Mouse (Mus musculus) monocyte, adult 2 months (primary cell): Measurements from ENCODE around the gene Gga1.
"Not testable (repeated sequence)": the region's sequence is repeated elsewhere in the genome, so short reads cannot be mapped to it uniquely, and the experiment has no call there.

ENCODE experiments used
- DNase-seq, 2 experiments: peaks; one replicate each; pipeline ENCODE4 v3.0.0; 2022; ENCODE audit warnings: low spot score in 2 of 2, low read depth in 1 of 2

Gga1 gene

GRCm38 (mm10) chr15:78844791-78845190 lies 32.2 kb upstream of the Gga1 start:
- no peak for DNase-seq

DNA sequence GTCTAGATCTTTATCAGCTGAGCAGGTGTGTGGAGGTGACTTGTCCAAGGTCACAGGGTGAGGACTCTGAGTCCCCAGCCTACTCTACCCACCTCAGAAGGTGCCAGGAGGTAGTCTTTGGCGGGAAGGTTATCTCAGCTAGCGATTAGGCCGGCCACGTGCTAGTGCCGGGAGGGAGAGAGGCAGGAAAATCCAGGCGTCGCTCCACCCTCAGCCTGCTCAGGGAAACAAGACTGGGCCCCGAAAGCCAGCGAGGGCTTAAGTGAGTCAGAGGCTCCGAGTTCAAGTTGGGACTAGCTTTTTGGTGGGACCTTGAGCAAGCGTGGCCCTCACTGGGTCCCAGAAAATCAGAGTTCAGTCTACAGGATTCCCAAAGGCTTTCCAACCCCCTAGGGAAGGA lies 31.7 kb upstream of the Gga1 start:
- DNase-seq: no peak

- no peak for DNase-seq
Observed at GRCm38 (mm10) chr15:78845867-78846266, 31.1 kb upstream of the Gga1 start.

DNA sequence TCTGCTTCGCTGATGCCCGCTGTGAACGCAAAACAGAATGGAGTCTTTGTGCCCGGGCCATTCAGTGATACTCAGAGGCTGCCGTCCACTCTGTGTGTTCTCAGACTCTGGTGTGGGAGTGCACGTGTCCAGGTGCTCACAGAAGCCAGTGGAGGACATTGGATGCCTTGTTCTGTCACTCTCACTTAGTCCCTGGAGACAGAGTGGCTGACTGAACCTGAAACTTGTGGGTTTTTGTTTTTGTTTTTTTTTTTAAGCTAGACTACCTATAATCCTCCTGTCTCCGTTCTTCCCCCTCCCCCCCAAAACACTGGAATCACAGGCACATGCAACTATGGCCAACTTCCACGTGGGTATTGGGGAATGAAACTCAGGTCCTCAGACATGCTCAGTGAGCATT lies 30.6 kb upstream of the Gga1 start:
- no peak for DNase-seq

DNA sequence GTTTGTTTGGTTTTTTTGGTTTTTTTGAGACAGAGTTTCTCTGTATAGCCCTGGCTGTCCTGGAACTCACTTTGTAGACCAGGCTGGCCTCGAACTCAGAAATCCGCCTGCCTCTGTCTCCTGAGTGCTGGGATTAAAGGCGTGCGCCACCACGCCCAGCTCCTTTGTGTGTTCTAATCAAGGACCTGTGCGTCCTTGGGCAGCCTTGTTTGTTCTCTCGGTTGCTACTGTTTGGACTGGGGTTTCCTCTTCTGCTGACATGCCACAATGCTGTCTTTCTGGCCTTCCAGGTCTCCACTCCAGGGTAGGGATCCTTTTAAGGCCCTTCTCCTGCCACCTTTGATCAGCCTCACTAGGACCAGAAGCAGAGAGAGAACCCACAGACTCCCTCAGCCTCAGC lies 30.2 kb upstream of the Gga1 start:
- not testable (repeated sequence) for DNase-seq

DNA sequence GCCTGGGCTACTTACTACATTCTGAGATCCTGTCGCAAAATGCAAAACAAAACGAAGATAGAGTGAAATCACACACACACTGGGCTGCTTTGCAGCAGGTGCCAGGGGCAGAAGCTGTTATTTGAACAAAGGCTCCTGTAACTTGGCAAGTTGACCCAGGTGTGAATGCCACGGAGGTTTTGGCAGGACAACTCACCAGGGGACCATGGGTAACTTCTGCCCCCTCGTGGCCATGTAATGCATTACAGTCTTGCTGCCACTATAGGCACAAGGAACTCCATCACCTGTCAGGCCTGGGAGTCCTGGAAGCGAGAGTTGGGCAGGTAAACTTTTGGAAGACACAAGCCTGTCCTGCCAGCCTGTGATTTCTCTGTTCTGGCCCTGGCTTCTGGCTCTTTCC lies 28.5 kb upstream of the Gga1 start:
- DNase-seq: peak in 1 of 2 experiments; percentile 66

DNA sequence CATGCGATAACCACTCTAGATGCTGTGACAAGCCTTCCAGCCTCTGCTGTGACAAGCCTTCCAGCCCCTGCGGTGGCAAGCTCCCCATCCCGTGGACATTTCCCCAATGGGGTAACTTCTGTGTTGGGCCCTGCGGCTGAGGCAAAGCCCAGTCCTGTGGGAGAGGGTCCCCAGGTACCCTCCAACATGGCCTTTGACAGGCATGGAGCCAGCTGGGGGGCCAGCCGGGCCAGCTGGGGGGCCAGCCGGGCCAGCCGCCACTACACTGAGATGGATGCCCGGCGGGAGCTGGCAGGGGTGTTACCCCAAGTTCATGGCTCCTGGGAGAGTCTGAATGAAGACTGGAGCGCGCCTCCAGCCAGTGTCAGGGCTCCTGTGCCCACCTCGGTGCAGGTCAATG lies 27.5 kb upstream of the Gga1 start:
- no peak for DNase-seq

DNA sequence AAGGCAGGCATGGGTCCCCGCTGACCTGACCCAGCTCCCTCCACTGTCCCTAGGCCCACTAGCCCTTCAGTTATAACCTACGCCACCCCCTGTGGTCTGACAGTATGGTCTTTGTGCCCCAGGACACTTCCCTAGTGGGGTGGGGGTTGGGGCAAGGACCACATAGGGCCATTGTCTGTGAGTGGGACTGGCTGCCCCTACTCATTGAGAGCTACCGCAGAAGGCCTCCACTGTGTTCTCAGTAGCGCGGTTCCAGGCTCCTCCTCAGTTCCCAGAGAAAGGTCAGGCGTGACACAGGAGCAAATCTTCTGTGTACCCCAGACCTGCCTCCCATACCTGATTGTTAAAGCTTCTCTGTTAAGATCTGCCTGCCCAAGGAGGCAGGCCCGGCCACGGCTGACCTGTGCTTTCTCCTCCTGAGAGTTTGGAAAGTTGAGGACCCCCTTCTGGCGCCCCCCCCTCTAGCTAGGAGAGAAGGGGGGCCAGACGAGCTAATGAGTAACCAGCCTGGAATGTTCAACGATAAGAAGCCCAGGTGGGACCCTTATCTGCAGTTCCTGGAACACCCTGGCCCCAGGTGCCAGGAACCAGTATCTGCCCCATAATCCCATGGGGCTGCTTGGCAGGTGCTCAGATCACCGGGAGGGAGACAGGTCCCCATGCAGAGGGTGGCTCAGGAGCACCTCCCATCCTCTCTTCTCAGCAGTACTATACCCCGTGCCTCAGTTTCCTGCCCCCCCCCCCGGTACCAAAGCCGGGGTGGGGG lies 26.7 kb upstream of the Gga1 start:
- DNase-seq: no peak

GRCm38 (mm10) chr15:78850944-78851343 lies 26.0 kb upstream of the Gga1 start:
- no peak for DNase-seq

GRCm38 (mm10) chr15:78851505-78852153 lies 25.4 kb upstream of the Gga1 start:
- DNase-seq: peak; percentile 61 to 82

GRCm38 (mm10) chr15:78855303-78855965 lies 21.6 kb upstream of the Gga1 start, which contains the start of gene Lgals2:
Lgals2 (minus strand) TSS chr15:78855529.
- no peak for DNase-seq

DNA sequence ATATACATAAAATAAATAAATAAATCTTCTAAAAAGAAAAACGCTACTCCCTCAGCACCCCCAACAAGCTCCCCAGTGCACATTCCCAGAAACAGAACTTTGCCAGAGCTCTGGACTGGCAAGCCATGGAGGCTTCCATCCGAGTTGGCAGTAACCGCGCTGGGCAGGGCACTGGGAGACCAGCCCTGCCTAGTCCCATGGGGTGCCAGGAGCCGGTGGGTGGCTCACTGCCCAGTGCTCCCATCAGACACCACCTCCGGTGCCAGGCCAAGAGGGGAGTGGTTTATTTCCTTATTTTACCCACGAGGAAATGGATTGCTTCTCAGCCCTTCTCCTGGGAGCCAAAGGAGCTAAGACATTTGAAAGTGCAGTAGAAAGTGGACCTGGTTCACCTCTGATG lies 20.0 kb upstream of the Gga1 start:
- no peak for DNase-seq

GRCm38 (mm10) chr15:78859311-78859710 lies 17.7 kb upstream of the Gga1 start:
- no peak for DNase-seq

GRCm38 (mm10) chr15:78859714-78860113 lies 17.3 kb upstream of the Gga1 start:
- DNase-seq: no peak

GRCm38 (mm10) chr15:78862280-78862679 lies 14.7 kb upstream of the Gga1 start:
- no peak for DNase-seq

DNA sequence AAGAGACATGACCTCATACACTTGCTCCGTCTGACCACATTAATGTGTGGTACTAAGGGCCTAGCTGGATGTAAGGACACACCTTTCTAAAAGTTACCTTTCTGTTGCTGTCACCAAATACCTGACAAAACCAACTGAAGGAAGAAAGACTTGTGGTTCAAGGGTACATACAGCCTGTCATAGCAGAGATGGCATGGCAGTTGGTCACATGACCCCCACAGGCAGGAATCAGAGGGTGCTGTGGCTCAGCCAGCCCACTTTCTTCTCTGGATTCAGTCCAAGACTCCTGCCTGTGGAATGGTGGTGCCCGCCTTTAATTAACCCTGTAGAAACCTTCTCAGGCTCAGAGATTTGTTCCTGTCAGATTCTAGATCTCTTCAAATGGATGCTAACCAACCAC lies 13.8 kb upstream of the Gga1 start:
- DNase-seq: no peak

GRCm38 (mm10) chr15:78863852-78864253 lies 13.1 kb upstream of the Gga1 start:
- peak in 1 of 2 experiments; percentile 59 for DNase-seq

GRCm38 (mm10) chr15:78868398-78868797 lies 8.6 kb upstream of the Gga1 start:
- DNase-seq: no peak

DNA sequence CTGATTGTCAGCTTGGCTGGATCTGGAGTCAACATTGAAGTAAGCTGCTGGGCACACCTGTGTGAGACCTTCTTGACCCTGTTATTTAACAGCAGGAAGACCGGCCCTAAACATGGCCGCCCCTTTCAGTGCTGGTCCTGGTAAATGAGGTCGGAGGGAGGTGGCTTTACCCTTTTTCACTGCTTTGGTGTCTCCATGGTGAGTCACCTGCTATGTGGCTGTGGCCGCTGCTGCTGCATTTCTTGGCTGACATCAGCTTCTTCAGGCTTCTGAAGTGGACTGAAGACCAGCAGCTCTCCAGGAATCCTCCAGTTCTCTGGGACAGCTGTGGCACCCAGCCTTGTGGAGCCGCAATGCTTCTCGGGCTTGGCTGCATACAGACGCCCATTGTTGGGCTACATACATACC lies 8.2 kb upstream of the Gga1 start:
- DNase-seq: no peak

GRCm38 (mm10) chr15:78869775-78870174 lies 7.2 kb upstream of the Gga1 start:
- no peak for DNase-seq

DNA sequence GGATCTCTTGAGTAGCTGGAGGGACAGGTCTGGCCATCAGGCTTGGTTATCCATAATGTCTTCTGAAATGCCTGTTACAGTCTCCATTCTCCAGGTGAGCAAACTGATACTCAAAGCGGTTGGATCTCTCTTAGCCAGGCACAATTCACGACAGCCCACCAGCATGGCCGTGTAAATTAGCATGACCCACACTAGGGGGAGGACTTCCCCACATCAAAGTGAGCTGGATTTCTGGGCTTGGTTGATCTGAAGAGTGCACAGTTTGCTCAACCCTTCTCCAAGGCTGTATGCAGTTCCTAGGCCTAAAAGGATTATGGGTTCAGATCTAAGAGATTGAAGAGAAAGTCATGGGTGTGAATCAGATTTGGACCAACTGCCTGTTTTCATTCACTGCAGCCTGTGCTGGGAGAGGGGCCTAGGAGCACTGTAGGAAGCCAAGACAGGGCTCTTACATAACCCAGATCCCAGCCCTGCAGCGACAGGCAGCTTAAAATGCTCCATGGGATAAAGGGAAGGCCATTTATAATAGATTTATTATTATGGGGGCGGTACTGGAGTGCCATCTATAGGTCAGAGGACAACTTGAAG lies 4.9 kb upstream of the Gga1 start:
- DNase-seq: no peak
